In the genomic region with DNA sequence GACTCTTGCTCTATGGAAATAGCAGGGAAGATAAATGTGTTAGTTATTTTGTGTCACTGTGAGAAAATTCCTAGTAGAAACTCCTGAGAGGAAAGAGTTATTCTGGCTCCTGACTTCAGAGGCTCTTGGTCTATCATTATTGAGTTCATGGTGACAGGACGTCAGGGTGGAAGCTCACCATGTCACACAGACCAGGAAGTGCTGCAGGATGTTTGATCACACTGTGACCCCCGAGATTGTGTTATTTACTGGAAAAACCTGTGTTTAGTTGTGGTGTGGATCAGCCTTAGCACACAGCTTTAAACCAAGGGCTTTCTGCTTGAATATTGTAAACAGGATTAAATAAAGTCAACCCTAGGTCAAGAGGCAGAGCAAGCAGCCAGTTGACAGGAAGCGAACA, we compare ENCODE assay signal across 10 mouse cellular contexts.
DNase-seq lines count a peak whose midpoint lies in the region; ATAC-seq and TF ChIP-seq lines count a peak whose summit lies in the region.
"Had no signal": no experiment of that assay in that cellular context is flagged by ENCODE, and none has a peak within 500 bp of the region (broad histone marks: within the 10 kb centered on the region; RNA-seq: fewer than 3 reads in every experiment).

No protein-coding gene starts in this region.

- H3K36me3 ChIP-seq in lung, embryonic 14.5 days (ENCODE audit: insufficient read depth) = no peaks in the 10 kb centered on the region
- no peaks in the 10 kb centered on the region for H3K36me3 ChIP-seq in forebrain, embryonic 15.5 days
- no peaks in the 10 kb centered on the region for H3K36me3 ChIP-seq in hindbrain, embryonic 15.5 days
- H3K36me3 ChIP-seq in midbrain, embryonic 14.5 days (ENCODE audit: control insufficient read depth, insufficient read depth, low read length) = no peaks in the 10 kb centered on the region
- H3K36me3 ChIP-seq: intestine, embryonic 15.5 days; liver, embryonic 12.5 days had no signal

- ATAC-seq in lung, embryonic 14.5 days (ENCODE audit: insufficient read depth) = no peak
- no peak for ATAC-seq in forebrain, embryonic 15.5 days (replicated peaks)
- ATAC-seq in hindbrain, embryonic 15.5 days (ENCODE audit: low FRiP score, low read depth) = no peak
- no peak for ATAC-seq in midbrain, embryonic 14.5 days (ENCODE audit: low FRiP score, low TSS enrichment)
- no peak for ATAC-seq in megakaryocyte-erythroid progenitor cell, adult 5-6 weeks (replicated peaks; ENCODE audit: low FRiP score, low TSS enrichment, poor library complexity, severe bottlenecking)
- ATAC-seq: intestine, embryonic 15.5 days; liver, embryonic 12.5 days had no signal

- no peaks in the 10 kb centered on the region for H3K9me3 ChIP-seq in lung, embryonic 14.5 days (ENCODE audit: low read depth, low read length)
- no peaks in the 10 kb centered on the region for H3K9me3 ChIP-seq in forebrain, embryonic 15.5 days
- H3K9me3 ChIP-seq in hindbrain, embryonic 15.5 days = no peaks in the 10 kb centered on the region
- H3K9me3 ChIP-seq in midbrain, embryonic 14.5 days (ENCODE audit: control insufficient read depth, low read length) = no peaks in the 10 kb centered on the region
- H3K9me3 ChIP-seq: intestine, embryonic 15.5 days; liver, embryonic 12.5 days had no signal

- 32% methylated on average over 3 of the region's 3 CpGs for WGBS in lung, embryonic 14.5 days
- 43% methylated on average over 3 of the region's 3 CpGs for WGBS in forebrain, embryonic 15.5 days
- WGBS in hindbrain, embryonic 15.5 days = 65% methylated on average over 3 of the region's 3 CpGs
- WGBS in midbrain, embryonic 14.5 days = 43% methylated on average over 3 of the region's 3 CpGs

- peak; percentile 44 for DNase-seq in lung, embryonic 14.5 days
- DNase-seq in lung, postnatal 14 days = no peak
- no peak for DNase-seq in midbrain, embryonic 14.5 days
- DNase-seq in thymus, postnatal 10 days (ENCODE audit: low spot score in 2 of 2) = no peak

- no peaks in the 10 kb centered on the region for H3K27me3 ChIP-seq in lung, embryonic 14.5 days (ENCODE audit: insufficient read depth, low read length)
- no peaks in the 10 kb centered on the region for H3K27me3 ChIP-seq in forebrain, embryonic 15.5 days
- no peaks in the 10 kb centered on the region for H3K27me3 ChIP-seq in hindbrain, embryonic 15.5 days
- H3K27me3 ChIP-seq in midbrain, embryonic 14.5 days (ENCODE audit: control insufficient read depth, insufficient read depth, low read length) = no peaks in the 10 kb centered on the region
- H3K27me3 ChIP-seq: intestine, embryonic 15.5 days had no signal

- no peak overlapping the region for H3K9ac ChIP-seq in lung, embryonic 14.5 days
- H3K9ac ChIP-seq in forebrain, embryonic 15.5 days (replicated peaks) = no peak overlapping the region
- H3K9ac ChIP-seq in hindbrain, embryonic 15.5 days = no peak overlapping the region
- H3K9ac ChIP-seq in midbrain, embryonic 14.5 days (replicated peaks; ENCODE audit: low read length) = no peak overlapping the region
- H3K9ac ChIP-seq: intestine, embryonic 15.5 days; liver, embryonic 12.5 days had no signal

- TF ChIP-seq CTCF in lung, embryonic 14.5 days (IDR thresholded peaks at IDR 0.05; ENCODE audit: low read depth) = no peak

- H3K4me1 ChIP-seq in lung, embryonic 14.5 days (ENCODE audit: insufficient read depth) = peaks cover 3% of the 10 kb centered on the region
- H3K4me1 ChIP-seq in forebrain, embryonic 15.5 days = peaks cover 27% of the 10 kb centered on the region
- H3K4me1 ChIP-seq in hindbrain, embryonic 15.5 days (replicated peaks) = peaks cover 21% of the 10 kb centered on the region
- H3K4me1 ChIP-seq in midbrain, embryonic 14.5 days (ENCODE audit: control insufficient read depth, insufficient read depth, low read length) = peaks cover 20% of the 10 kb centered on the region

- no peak overlapping the region for H3K27ac ChIP-seq in lung, embryonic 14.5 days (ENCODE audit: low read depth)
- peak overlapping the region; percentile 98 for H3K27ac ChIP-seq in forebrain, embryonic 15.5 days (replicated peaks)
- H3K27ac ChIP-seq in hindbrain, embryonic 15.5 days (replicated peaks) = peak overlapping the region; percentile 91
- peak overlapping the region; percentile 97 for H3K27ac ChIP-seq in midbrain, embryonic 14.5 days (replicated peaks; ENCODE audit: low read depth, low read length)
- H3K27ac ChIP-seq: intestine, embryonic 15.5 days; kidney, postnatal 0 days; liver, embryonic 12.5 days had no signal

- H3K4me2 ChIP-seq in lung, embryonic 14.5 days = no peak overlapping the region
- H3K4me2 ChIP-seq in forebrain, embryonic 15.5 days (replicated peaks) = no peak overlapping the region
- no peak overlapping the region; the same call in 1 of the 2 replicates for H3K4me2 ChIP-seq in hindbrain, embryonic 15.5 days
- H3K4me2 ChIP-seq in midbrain, embryonic 14.5 days (ENCODE audit: low read length) = no peak overlapping the region
- H3K4me2 ChIP-seq: intestine, embryonic 15.5 days; liver, embryonic 12.5 days had no signal

- H3K4me3 ChIP-seq in lung, embryonic 14.5 days (ENCODE audit: low read depth, low read length) = no peak overlapping the region
- no peak overlapping the region for H3K4me3 ChIP-seq in forebrain, embryonic 15.5 days
- no peak overlapping the region for H3K4me3 ChIP-seq in hindbrain, embryonic 15.5 days
- H3K4me3 ChIP-seq in midbrain, embryonic 14.5 days (replicated peaks; ENCODE audit: low read depth, low read length) = no peak overlapping the region
- H3K4me3 ChIP-seq: intestine, embryonic 15.5 days; liver, embryonic 12.5 days had no signal
